Comparison of ENCODE assay signal across 9 mouse cellular contexts in the genomic region with DNA sequence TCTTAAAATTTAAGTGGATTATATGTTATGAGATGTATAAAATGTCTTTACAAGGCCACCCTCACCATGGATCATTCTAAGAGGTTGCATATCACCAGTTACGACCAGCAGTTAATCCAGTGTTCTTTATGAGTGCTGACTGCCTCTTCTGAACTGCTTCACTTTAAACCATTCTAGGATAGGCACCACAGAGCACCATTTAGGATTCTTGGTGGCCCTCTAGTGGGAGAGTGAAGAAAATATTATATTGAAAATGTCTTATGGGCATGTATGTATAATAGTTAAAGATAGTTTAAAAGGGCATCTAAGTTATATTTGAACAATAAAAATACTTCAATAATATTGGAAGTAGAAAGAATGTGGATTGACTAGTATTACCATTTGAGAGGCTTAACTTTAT.
A peak's percentile ranks its signal among the peaks of the same experiment; 100 is the strongest.
DNase-seq lines count a peak whose midpoint lies in the region; ATAC-seq and TF ChIP-seq lines count a peak whose summit lies in the region.
"Had no signal": no experiment of that assay in that cellular context is flagged by ENCODE, and none has a peak within 500 bp of the region (broad histone marks: within the 10 kb centered on the region; RNA-seq: fewer than 3 reads in every experiment).

No protein-coding gene starts in this region.

- H3K27ac ChIP-seq in forebrain, embryonic 14.5 days (ENCODE audit: low read depth, low read length), result no peak overlapping the region
- H3K27ac ChIP-seq in forebrain, embryonic 13.5 days, result no peak overlapping the region
- no peak overlapping the region for H3K27ac ChIP-seq in liver, embryonic 14.5 days
- no peak overlapping the region for H3K27ac ChIP-seq in midbrain, postnatal 0 days (ENCODE audit: low read depth, low read length)
- no peak overlapping the region for H3K27ac ChIP-seq in heart, embryonic 12.5 days (ENCODE audit: poor library complexity, severe bottlenecking)
- H3K27ac ChIP-seq: macrophage had no signal

- H3K4me3 ChIP-seq in forebrain, embryonic 14.5 days (ENCODE audit: low read depth, low read length), result no peak overlapping the region
- no peak overlapping the region for H3K4me3 ChIP-seq in forebrain, embryonic 13.5 days
- no peak overlapping the region for H3K4me3 ChIP-seq in liver, embryonic 14.5 days (ENCODE audit: insufficient read depth in 1 of 2, low read depth in 2 of 2, low read length in 2 of 2)
- no peak overlapping the region for H3K4me3 ChIP-seq in midbrain, postnatal 0 days (ENCODE audit: low read depth, low read length)
- no peak overlapping the region for H3K4me3 ChIP-seq in heart, embryonic 12.5 days

- ATAC-seq in forebrain, embryonic 14.5 days, result peak; percentile 67; the same call in 1 of the 2 replicates
- ATAC-seq in forebrain, embryonic 13.5 days, result no peak
- ATAC-seq in liver, embryonic 14.5 days (ENCODE audit: insufficient read depth), result no peak
- ATAC-seq in midbrain, postnatal 0 days (ENCODE audit: low FRiP score), result no peak
- ATAC-seq in heart, embryonic 12.5 days (ENCODE audit: insufficient number of reproducible peaks, low FRiP score), result no peak
- no peak for ATAC-seq in monocyte, adult 5-6 weeks (replicated peaks; ENCODE audit: insufficient number of reproducible peaks, low FRiP score, low TSS enrichment, poor library complexity, severe bottlenecking)

- H3K36me3 ChIP-seq in forebrain, embryonic 14.5 days (ENCODE audit: control insufficient read depth, insufficient read depth, low read length), result no peaks in the 10 kb centered on the region
- H3K36me3 ChIP-seq in forebrain, embryonic 13.5 days (ENCODE audit: poor library complexity, severe bottlenecking), result no peaks in the 10 kb centered on the region
- no peaks in the 10 kb centered on the region for H3K36me3 ChIP-seq in liver, embryonic 14.5 days (replicated peaks; ENCODE audit: control insufficient read depth, insufficient read depth, low read depth)
- no peaks in the 10 kb centered on the region for H3K36me3 ChIP-seq in midbrain, postnatal 0 days (ENCODE audit: insufficient read depth, low read length)
- no peaks in the 10 kb centered on the region for H3K36me3 ChIP-seq in heart, embryonic 12.5 days

- H3K4me1 ChIP-seq in forebrain, embryonic 14.5 days (ENCODE audit: control insufficient read depth, insufficient read depth, low read length), result no peaks in the 10 kb centered on the region
- H3K4me1 ChIP-seq in forebrain, embryonic 13.5 days, result no peaks in the 10 kb centered on the region
- no peaks in the 10 kb centered on the region for H3K4me1 ChIP-seq in liver, embryonic 14.5 days (replicated peaks; ENCODE audit: control insufficient read depth in 2 of 2, insufficient read depth in 2 of 2, low read length in 1 of 2)
- H3K4me1 ChIP-seq in midbrain, postnatal 0 days (ENCODE audit: insufficient read depth, low read length), result no peaks in the 10 kb centered on the region
- no peaks in the 10 kb centered on the region for H3K4me1 ChIP-seq in heart, embryonic 12.5 days (replicated peaks)

- H3K27me3 ChIP-seq in forebrain, embryonic 14.5 days (replicated peaks; ENCODE audit: control insufficient read depth, insufficient read depth, low read length), result no peaks in the 10 kb centered on the region
- H3K27me3 ChIP-seq in forebrain, embryonic 13.5 days, result no peaks in the 10 kb centered on the region
- H3K27me3 ChIP-seq in liver, embryonic 14.5 days (ENCODE audit: control insufficient read depth, insufficient read depth, low read length), result no peaks in the 10 kb centered on the region
- H3K27me3 ChIP-seq in midbrain, postnatal 0 days (ENCODE audit: insufficient read depth, low read length), result no peaks in the 10 kb centered on the region
- no peaks in the 10 kb centered on the region for H3K27me3 ChIP-seq in heart, embryonic 12.5 days (replicated peaks)

- no peak overlapping the region for H3K4me2 ChIP-seq in forebrain, embryonic 14.5 days (ENCODE audit: low read length)
- H3K4me2 ChIP-seq in forebrain, embryonic 13.5 days, result no peak overlapping the region
- H3K4me2 ChIP-seq in liver, embryonic 14.5 days (ENCODE audit: low read depth), result no peak overlapping the region
- H3K4me2 ChIP-seq in midbrain, postnatal 0 days (ENCODE audit: low read depth, low read length, poor library complexity, severe bottlenecking), result no peak overlapping the region
- no peak overlapping the region for H3K4me2 ChIP-seq in heart, embryonic 12.5 days

- no peak overlapping the region for H3K9ac ChIP-seq in forebrain, embryonic 14.5 days (ENCODE audit: low read length)
- no peak overlapping the region for H3K9ac ChIP-seq in forebrain, embryonic 13.5 days
- no peak overlapping the region for H3K9ac ChIP-seq in liver, embryonic 14.5 days (replicated peaks)
- H3K9ac ChIP-seq in midbrain, postnatal 0 days (replicated peaks; ENCODE audit: low read length, poor library complexity, severe bottlenecking), result no peak overlapping the region
- no peak overlapping the region for H3K9ac ChIP-seq in heart, embryonic 12.5 days

- TF ChIP-seq CTCF in liver, embryonic 14.5 days (IDR thresholded peaks at IDR 0.05; ENCODE audit: low read depth), result peak; percentile 45
- peak; percentile 80 for TF ChIP-seq CTCF in midbrain, postnatal 0 days (IDR thresholded peaks at IDR 0.05)

- no peaks in the 10 kb centered on the region for H3K9me3 ChIP-seq in forebrain, embryonic 14.5 days (replicated peaks; ENCODE audit: control insufficient read depth, low read length)
- no peaks in the 10 kb centered on the region for H3K9me3 ChIP-seq in forebrain, embryonic 13.5 days (replicated peaks)
- no peaks in the 10 kb centered on the region for H3K9me3 ChIP-seq in liver, embryonic 14.5 days (ENCODE audit: control insufficient read depth, low read length)
- no peaks in the 10 kb centered on the region for H3K9me3 ChIP-seq in midbrain, postnatal 0 days (ENCODE audit: low read length)
- H3K9me3 ChIP-seq in heart, embryonic 12.5 days (replicated peaks), result no peaks in the 10 kb centered on the region; the same call in 1 of the 2 replicates

- DNase-seq in forebrain, embryonic 14.5 days (ENCODE audit: low spot score), result peak; percentile 77
- DNase-seq in liver, embryonic 14.5 days (ENCODE audit: low read depth in 3 of 3, low spot score in 3 of 3), result peak in 2 of 3 experiments; percentile 12 to 32
- DNase-seq in liver, result no peak
- peak; percentile 34 for DNase-seq in c-Kit-positive CD71-positive TER-119-positive erythroid progenitor cells, embryonic 14.5 days (ENCODE audit: low spot score)
- DNase-seq in midbrain, postnatal 0 days (ENCODE audit: low spot score), result peak; percentile 67

- TF ChIP-seq EP300 in liver, embryonic 14.5 days (IDR thresholded peaks at IDR 0.05; ENCODE audit: low read depth), result no peak

- WGBS in forebrain, embryonic 14.5 days, result 23% methylated on average over 1 of the region's 1 CpGs
- 6% methylated on average over 1 of the region's 1 CpGs for WGBS in forebrain, embryonic 13.5 days
- WGBS in liver, embryonic 14.5 days (ENCODE audit: insufficient replicate concordance), result 27% methylated on average over 1 of the region's 1 CpGs
- WGBS in midbrain, postnatal 0 days, result 16% methylated on average over 1 of the region's 1 CpGs
- WGBS in heart, embryonic 12.5 days, result 21% methylated on average over 1 of the region's 1 CpGs
